Mouse (Mus musculus): ENCODE results near the gene Gcdh.

GRCm38 (mm10) chr8:84912895-84913501, 19.3 kb upstream of the Gcdh start:
- TF ChIP-seq GATA1 (IDR thresholded peaks at IDR 0.05; ENCODE audit: borderline replicate concordance, low read length) (no peak), FLI1 (IDR thresholded peaks at IDR 0.05; ENCODE audit: low read length) (no peak)

Measured in megakaryocyte, embryonic 14.5 days (primary cell).